Mouse (Mus musculus): ENCODE data around the gene Gstm3. TPM values are rescaled to one million over a fixed set of nuclear protein-coding genes. Genes with fewer than 3 reads are reported as not detected.

Gene Gstm3
- polyA plus RNA-seq, 1 experiment: 0.63 TPM

DNA sequence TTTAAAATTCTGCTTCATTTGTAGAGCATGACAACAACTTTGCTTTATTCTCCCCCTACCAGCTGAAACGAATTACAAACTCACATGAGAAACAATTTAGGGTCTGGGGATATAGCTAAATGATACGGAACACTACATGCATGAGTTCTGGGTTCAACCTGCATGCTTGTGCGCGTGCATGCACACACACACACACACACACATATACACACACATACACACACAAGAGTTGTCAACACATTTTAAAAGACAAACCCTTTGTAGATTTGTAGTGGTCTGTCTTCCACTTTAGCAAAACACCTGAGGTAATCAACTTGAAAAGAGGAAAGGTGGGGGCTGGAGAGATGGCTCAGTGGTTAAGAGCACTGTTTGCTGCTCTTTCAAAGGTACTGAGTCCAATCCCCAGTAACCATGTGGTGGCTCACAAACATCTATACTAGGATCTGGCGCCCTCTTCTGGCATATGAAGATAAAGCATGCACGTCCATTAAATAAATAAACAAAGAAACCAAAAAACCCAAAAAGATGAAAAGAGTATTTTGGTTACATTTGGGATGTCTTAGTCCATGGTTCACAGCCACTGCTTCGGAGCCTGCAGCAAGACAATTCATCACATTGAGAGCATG, 51.2 kb downstream of the Gstm3 start:
- peak; percentile 37 for TF ChIP-seq CTCF (conservative IDR thresholded peaks at IDR 0.05; ENCODE audit: insufficient read depth, insufficient read length, low read depth, low read length)
- TF ChIP-seq POLR2A (IDR thresholded peaks at IDR 0.05; ENCODE audit: low read depth, low read length): no peak
- no peaks in the 10 kb centered on the region for H3K36me3 ChIP-seq (ENCODE audit: control insufficient read depth, insufficient read depth, low read length)
- 52% methylated on average over 7 of the region's 7 CpGs for WGBS
- no peaks in the 10 kb centered on the region; the same call in 1 of the 2 replicates for H3K4me1 ChIP-seq (ENCODE audit: control insufficient read depth, insufficient read depth, low read length)
- DNase-seq: peak; percentile 78
- H3K27me3 ChIP-seq (replicated peaks; ENCODE audit: control insufficient read depth, insufficient read depth, low read length): no peaks in the 10 kb centered on the region
- no peak overlapping the region for H3K4me3 ChIP-seq (ENCODE audit: insufficient read depth, low read depth, low read length)
- no peak overlapping the region for H3K27ac ChIP-seq (ENCODE audit: insufficient read depth, low read depth, low read length)

- 75% methylated on average over 3 of the region's 3 CpGs for WGBS
- TF ChIP-seq CTCF (conservative IDR thresholded peaks at IDR 0.05; ENCODE audit: insufficient read depth, insufficient read length, low read depth, low read length) (no peak), POLR2A (IDR thresholded peaks at IDR 0.05; ENCODE audit: low read depth, low read length) (no peak)
- Histone ChIP-seq H3K27me3 (replicated peaks; ENCODE audit: control insufficient read depth, insufficient read depth, low read length) (no peaks in the 10 kb centered on the region), H3K36me3 (ENCODE audit: control insufficient read depth, insufficient read depth, low read length) (no peaks in the 10 kb centered on the region), H3K27ac (ENCODE audit: insufficient read depth, low read depth, low read length) (no peak overlapping the region), H3K4me1 (ENCODE audit: control insufficient read depth, insufficient read depth, low read length) (no peaks in the 10 kb centered on the region; the same call in 1 of the 2 replicates), H3K4me3 (ENCODE audit: insufficient read depth, low read depth, low read length) (no peak overlapping the region)
- no peak for DNase-seq
Measured at GRCm38 (mm10) chr3:107917097-107917496, 52.0 kb downstream of the Gstm3 start.

GRCm38 (mm10) chr3:107916674-107917073, 52.4 kb downstream of the Gstm3 start:
- Histone ChIP-seq H3K27me3 (replicated peaks; ENCODE audit: control insufficient read depth, insufficient read depth, low read length) (no peaks in the 10 kb centered on the region), H3K4me1 (ENCODE audit: control insufficient read depth, insufficient read depth, low read length) (no peaks in the 10 kb centered on the region; the same call in 1 of the 2 replicates), H3K36me3 (ENCODE audit: control insufficient read depth, insufficient read depth, low read length) (no peaks in the 10 kb centered on the region), H3K4me3 (ENCODE audit: insufficient read depth, low read depth, low read length) (no peak overlapping the region), H3K27ac (ENCODE audit: insufficient read depth, low read depth, low read length) (no peak overlapping the region)
- DNase-seq: no peak
- WGBS: 78% methylated on average over 15 of the region's 15 CpGs
- TF ChIP-seq POLR2A (IDR thresholded peaks at IDR 0.05; ENCODE audit: low read depth, low read length) (no peak), CTCF (conservative IDR thresholded peaks at IDR 0.05; ENCODE audit: insufficient read depth, insufficient read length, low read depth, low read length) (no peak)

Other genes with a start within 250 kb of the Gstm3 start
- 10.7 and 12.4 TPM in 2 replicates for gene Csf1, start 208.8 kb downstream of the Gstm3 start, polyA plus RNA-seq (2012; rRNA removed)
- 0.72 TPM in 2 replicates for gene Eps8l3, start 92.1 kb downstream of the Gstm3 start, polyA plus RNA-seq (2012; rRNA removed)
- gene Gstm5, start 73.5 kb downstream of the Gstm3 start, polyA plus RNA-seq (2012; rRNA removed): 172 and 198 TPM in 2 replicates
- 24.5 and 28.1 TPM in 2 replicates for gene Gstm7, start 37.5 kb downstream of the Gstm3 start, polyA plus RNA-seq (2012; rRNA removed)
- gene Gstm6, start 25.5 kb downstream of the Gstm3 start, polyA plus RNA-seq (2012; rRNA removed): 2.5 and 4.3 TPM in 2 replicates
- gene Gstm2, start 17.2 kb upstream of the Gstm3 start, polyA plus RNA-seq (2012; rRNA removed): 190 and 212 TPM in 2 replicates
- 1,515 and 1,697 TPM in 2 replicates for gene Gstm1, start 48.7 kb upstream of the Gstm3 start, polyA plus RNA-seq (2012; rRNA removed)
- 23.4 and 23.9 TPM in 2 replicates for gene Gstm4, start 75.6 kb upstream of the Gstm3 start, polyA plus RNA-seq (2012; rRNA removed)
- gene Ampd2, start 117.4 kb upstream of the Gstm3 start, polyA plus RNA-seq (2012; rRNA removed): 59.0 and 86.6 TPM in 2 replicates
- gene Gnat2, start 123.5 kb upstream of the Gstm3 start, polyA plus RNA-seq (2012; rRNA removed): 0.61 TPM in 2 replicates
- 21.3 and 31.0 TPM in 2 replicates for gene Gnai3, start 176.9 kb upstream of the Gstm3 start, polyA plus RNA-seq (2012; rRNA removed)
- gene Gpr61, start 185.6 kb upstream of the Gstm3 start, polyA plus RNA-seq (2012; rRNA removed): not detected in 2 replicates
- 18.4 and 25.7 TPM in 2 replicates for gene Amigo1, start 217.1 kb upstream of the Gstm3 start, polyA plus RNA-seq (2012; rRNA removed)
- gene Cyb561d1, start 231.9 kb upstream of the Gstm3 start, polyA plus RNA-seq (2012; rRNA removed): 7.0 and 7.1 TPM in 2 replicates
- gene Atxn7l2, start 241.7 kb upstream of the Gstm3 start, polyA plus RNA-seq (2012; rRNA removed): 23.1 and 29.3 TPM in 2 replicates